Mouse (Mus musculus) heart, postnatal 36 days (tissue): ENCODE measurements around the gene Pus3. TPM values are rescaled to one million over a fixed set of nuclear protein-coding genes. Genes with fewer than 3 reads are reported as not detected.

ENCODE experiments used
- DNase-seq, 2 experiments: peaks; one replicate each; pipeline ENCODE4 v3.0.0; 2021 to 2022
- intact Hi-C: fragments of 180-260 bp; cut with DNase I; formaldehyde crosslinking; loops from one replicate; pipeline ENCODE4 v1.15.1; 2025
- total RNA-seq, 2 experiments: library from RNA; stranded (reverse); gene quantifications; 2 replicates each; pipeline ENCODE4 v1.2.3; 2021

Gene Pus3
- total RNA-seq, 2 experiments from 2014 or later = 6.6 to 6.7 TPM

DNA sequence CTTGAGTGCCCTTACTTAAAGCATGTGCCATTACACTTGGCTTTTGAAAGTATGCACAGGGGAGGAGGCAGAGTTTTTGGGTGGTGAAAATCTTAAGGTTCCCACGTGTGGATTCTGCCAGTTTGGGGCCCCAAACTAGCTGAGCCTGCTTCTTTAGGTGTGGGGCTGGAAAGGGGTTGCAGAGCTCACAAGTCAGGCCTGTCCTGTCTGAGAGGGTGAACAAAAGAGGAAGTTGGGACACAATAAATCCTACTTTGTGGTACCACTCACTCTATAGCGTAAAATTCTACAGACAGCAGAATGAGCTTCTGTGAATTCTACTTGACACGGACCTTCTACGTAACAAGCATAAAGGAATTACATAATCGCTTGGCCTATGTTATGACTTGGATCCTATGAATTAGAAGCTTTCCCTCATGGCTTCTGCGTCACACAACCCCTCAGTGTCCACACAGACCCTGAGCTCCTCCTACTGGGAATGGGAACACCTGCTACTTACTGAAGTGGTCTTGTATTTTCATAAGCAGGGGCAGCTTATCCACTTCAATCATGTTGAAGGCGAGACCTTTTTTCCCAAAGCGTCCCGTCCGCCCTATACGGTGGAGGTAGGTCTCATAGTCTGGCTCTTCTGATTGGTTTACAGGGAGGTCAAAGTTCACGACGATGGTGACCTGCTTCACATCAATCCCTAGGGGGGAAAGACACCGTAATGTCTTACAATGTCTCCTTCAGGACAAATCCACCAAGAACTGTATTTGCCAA, 15.1 kb upstream of the Pus3 start:
- intact Hi-C loops = loop anchor here (5.0 kb wide), 1 partner anchor 511 kb away; no protein-coding TSS in a partner anchor

DNA sequence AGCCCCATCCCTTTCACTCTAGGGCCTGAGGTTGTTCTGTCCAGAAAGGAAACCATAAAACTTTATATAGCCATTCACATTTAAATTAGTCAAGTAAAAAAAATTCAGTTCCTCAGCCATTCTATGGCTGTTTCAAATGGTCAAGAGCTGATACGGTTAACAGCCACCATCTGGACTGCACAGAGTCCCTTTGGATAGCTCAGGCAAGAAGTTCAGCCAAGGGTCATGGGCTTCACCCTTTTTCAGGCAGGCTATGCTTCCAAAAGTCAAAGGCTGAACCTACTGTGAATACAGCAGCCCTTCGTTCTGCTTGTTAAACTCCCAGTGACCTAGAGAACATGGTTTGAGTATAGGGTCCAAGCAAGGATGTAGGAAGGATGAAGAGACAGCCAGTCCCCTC, 13.7 kb upstream of the Pus3 start:
- no peak for DNase-seq
- intact Hi-C loops = loop anchor here (5.0 kb wide), 1 partner anchor 512 kb away; no protein-coding TSS in a partner anchor

More for the DNA sequence above, 15.1 kb upstream of the Pus3 start:
- DNase-seq = no peak

DNA sequence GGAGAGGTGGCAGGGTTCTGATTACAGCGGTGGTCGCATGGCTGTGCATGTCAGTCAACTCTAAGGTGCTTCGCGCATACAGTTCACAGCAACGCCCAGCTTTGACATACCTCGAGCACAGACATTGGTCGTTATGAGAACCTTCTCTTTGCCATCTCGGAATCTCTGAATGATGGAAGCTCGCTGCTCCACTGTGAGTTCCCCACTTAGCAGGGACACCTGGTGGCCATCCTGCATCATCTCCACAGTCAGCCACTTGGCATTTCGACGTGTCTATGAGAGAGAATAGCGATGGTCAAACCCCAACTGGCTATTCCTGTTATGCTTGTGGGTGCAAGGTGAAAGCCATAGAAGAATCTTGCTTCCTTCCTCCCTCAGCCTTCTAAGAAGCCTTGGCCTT, 12.7 kb upstream of the Pus3 start:
- DNase-seq = no peak

DNA sequence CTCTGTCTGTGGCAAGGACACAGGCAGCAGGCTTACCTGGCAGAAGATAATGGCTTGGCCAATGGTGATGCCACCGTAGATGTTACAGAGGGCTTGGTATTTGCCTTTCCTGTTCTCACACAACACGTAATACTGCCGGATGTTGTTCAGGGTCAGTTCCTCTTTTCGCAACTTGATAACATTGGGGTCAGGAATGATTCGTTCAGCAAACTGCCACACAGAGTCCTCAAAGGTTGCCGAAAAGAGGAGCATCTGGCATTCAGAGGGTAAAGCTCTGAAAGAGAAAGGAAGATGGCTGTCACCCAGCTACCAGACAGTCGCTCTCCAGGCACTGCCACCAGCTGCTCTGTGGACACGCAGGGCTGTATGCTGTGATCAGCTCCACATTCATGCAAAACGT, 11.7 kb upstream of the Pus3 start:
- no peak for DNase-seq
- intact Hi-C loops = no loop called here

More for the DNA sequence above, 12.7 kb upstream of the Pus3 start:
- intact Hi-C loops = no loop called here

DNA sequence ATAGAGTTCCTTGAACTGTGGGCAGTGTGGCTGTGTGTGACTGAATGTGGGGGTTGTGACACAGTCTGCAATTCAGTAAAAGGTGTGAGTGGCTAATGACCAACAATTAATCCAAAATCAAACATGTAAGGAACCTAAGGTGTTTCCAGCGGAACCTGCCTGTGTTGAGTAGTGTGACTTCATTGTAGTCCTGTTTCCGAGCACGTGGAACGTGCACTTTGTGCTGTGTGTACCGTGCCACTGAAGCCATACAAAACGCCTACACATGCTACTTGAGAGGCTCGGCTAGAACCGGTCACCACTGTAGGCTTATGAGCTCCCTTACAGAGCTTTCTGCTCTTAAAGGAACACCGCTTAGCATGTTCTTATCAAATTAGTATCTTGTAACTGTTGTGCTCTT, 9.9 kb upstream of the Pus3 start:
- intact Hi-C loops = no loop called here
- DNase-seq = no peak

DNA sequence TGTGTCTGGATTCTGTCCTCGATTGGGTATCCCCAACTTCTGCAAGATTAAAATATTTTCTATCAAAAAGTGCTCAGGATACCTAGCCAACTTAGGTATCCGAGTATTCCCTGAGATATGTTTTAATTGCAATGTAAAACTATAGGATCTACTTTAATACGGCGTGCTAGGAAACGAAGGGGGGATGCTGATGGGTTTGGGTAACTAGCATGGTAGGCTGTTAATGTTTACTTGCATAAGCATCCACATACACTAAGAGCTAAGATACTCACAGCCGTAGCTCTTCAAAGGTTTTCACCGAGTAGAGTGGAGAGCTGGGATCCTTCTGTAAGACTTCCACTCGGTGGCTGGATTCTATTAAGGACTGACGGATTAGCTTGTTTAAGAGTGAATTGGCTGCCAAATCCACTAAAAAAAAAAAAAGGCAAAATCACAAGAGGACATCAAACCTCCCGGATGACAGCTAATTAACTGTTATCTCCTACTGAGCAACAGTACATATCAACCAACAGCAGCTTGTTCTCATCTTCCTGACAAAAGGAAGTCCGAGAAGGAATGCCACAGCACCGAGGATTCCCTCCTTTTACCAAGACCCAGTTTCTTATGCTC, 1.8 kb upstream of the Pus3 start:
- no peak for DNase-seq
- intact Hi-C loops = no loop called here

DNA sequence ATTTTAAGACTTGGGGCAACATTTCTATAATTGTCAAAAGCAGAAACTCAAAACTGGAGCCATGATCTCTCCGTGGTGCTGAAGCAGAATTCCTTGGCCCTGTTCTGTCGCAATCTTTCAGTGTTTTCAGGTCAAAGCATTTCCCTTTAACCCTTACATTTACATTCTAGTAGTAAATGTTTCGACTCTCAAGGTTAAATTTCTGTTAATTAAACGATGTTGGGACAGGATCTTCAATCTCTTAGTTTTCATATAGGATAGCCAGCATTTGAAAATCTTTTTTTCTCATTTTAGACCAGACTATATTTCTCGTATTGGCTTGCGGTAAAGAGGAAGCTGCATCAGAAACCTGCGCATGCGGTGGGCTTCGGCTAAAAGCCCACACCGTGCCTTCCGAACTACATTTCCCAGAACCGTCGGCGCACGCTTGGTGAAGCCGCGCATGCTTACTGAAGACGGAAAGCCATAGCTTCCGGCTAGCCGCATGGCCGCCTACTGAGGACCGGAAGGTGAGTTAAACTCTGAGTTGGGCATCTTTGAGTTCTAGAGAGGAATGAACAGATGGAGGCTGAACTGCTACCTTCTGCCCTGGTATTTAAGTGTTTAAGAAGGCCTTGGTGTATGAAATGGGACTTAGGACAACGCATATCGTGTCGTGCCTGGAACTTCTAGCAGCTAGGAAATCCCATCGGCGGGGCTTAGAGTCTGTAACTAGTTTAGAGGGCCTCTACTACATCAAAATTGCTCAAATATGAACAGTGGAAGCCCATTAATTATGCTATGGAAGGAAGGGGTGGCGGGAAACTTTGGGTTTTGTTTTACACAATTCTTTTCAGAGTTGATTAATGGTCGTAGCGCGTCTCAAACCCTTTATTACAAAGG, 855 bp downstream of the Pus3 start:
- intact Hi-C loops = no loop called here

DNA sequence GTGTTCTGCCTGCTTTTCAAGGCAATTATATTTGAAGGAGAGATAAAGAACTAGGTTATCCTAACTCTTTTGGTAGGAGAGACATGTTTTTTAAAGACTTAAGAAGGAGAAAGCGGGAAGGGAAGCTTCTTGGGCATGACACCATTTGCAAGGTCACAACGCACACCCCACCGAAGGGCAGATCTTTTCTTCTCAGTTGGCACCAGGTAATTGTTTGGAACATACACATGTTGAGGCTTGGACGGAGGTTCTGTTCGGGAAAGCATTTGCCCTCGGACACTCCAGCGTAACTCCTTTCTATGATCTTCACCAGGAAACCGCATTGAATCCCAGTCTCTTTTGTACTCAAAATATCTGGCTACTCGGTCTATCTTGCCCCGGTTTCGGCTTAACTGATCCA, 2.7 kb downstream of the Pus3 start:
- DNase-seq = no peak
- intact Hi-C loops = no loop called here

More for the DNA sequence above, 855 bp downstream of the Pus3 start:
- DNase-seq = peak; percentile 71 to 75

DNA sequence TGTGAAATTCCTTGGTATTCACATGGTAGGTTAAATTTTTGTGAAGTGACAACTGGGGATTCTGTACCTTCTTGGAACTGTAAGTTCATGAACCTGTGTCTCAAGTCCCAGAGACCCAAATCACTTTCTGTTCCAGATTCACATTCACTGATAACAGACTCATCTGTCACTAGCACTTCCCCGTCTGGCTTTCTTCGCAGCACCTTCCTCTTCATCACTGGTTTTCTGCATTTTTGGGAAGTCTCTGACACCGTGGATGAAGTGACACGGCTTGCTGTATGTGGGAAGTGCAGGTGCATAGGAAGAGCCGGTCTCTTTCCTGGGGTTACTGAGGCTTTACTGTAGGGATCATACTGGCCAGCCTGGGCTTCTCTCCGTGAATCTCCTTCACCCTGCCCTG, 3.2 kb downstream of the Pus3 start:
- intact Hi-C loops = no loop called here
- no peak for DNase-seq

DNA sequence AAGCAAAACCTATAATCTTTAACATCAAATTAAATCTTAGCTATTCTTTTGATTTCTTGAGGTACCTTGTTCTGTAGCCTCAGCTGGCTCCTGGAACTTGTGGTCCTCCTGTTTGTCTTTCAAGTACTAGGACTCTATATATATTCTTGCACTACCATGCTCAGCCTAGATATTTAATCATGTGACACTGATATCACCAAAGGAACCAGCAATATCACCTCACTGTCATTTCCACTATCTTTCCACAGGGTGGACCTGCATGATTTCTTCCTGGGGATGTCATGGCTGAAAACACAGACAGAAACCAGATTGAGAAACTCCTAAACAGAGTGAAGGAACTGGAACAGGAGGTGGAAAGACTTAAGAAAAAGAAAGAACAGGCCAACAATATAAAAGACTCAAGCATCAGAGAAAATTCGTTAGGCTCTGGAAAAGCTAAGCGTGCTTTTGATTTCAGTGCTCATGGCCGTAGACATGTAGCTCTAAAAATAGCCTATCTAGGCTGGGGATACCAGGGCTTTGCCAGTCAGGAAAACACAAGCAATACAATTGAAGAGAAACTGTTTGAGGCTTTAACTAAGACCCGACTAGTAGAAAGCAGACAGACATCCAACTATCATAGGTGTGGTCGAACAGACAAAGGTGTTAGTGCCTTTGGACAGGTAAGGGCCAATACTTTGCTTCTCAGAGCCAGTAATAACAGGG, 6.3 kb downstream of the Pus3 start:
- no peak for DNase-seq
- intact Hi-C loops = no loop called here

DNA sequence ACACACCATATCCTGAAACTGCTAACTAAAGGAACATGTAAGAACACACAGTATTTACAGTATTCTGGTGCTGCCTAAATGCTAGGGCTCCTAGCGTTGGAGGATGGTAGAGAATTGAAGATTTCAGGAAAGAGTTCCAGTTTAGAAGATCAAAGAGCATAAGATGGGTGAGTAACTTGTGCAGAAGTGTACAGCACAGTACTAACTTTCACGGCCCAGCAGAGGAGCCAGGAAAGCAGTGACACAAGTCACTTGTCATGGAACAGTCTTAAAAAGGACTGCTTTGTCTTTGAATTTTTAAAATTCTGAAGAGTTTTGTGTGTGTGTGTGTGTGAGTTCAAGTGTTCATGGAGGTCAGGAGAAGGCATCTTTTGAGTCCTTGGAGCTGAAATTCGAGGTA, 9.6 kb downstream of the Pus3 start:
- intact Hi-C loops = no loop called here
- DNase-seq = no peak

DNA sequence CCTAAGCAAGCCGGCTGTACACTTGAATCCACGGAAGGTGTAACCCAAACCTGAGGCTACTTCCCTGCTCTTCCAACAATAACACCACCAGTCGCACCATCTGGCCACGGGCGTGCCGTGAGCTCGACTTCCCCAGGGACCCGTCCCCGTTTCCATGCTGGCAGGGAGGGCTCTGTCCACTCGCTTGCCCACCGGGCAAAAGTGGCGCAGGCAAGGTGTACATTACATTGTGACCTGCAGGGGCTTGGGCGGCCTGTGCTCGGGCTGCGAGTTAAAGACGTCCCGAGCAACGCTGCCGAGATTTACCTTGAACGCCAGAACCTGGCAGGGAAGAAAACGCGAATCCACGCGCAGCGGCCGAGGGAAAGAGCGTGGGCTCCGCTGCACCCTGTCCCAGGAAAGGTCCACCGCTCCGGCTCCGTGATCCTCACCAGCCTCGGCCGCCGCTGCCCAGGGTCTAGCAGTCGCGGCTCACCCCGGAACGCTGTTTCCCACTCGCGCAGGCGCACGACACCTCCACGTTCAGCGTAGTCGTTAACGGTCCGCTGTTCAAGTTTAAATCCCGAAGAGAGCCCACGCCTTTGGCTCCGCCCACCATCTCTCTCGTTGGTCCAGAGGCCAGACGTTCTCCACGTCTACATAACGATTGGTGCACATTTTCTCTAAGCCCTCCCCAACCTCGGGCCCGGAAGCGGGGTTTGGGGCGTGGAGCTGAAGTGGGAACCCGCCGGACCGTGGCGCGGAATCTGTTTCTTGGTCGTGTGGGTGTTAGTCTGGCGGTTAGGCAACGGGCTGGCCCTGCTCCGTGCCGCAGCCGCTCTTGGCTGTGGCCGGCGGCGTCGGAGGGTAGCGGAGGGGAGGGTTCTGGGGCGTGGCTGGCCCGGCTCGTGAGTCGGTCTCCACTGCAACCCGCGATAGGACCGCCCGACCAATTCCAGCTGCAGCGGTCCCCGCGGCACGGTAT, 11.5 kb downstream of the Pus3 start, which contains the start of the genes Pate2 and Hyls1:
Gene Pate2, plus strand, starts transcription at position 714 of the 964 bp plus-strand sequence.
Gene Hyls1, minus strand, starts transcription at position 828 of the 964 bp plus-strand sequence.
- intact Hi-C loops = no loop called here
- peak; percentile 88 to 93 for DNase-seq

DNA sequence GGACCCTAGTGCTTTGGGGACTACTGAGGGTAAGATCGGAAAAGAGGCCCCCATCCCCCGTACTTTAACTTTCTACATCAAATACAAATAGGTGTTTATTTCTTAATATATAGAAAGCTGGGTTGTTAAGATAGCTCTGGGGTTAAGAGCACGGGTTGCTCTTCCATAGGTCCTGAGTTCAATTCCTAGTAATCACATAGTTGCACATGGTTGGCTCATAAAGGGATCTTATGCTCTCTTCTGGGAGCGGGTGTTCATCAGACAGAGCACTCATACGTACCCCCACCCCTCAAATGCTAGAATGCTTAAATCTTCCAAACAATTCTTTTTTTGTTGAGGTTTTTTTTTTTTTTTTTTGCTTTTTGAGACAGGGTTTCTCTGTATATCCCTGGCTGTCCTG, 12.3 kb downstream of the Pus3 start:
- no peak for DNase-seq
- intact Hi-C loops = no loop called here

DNA sequence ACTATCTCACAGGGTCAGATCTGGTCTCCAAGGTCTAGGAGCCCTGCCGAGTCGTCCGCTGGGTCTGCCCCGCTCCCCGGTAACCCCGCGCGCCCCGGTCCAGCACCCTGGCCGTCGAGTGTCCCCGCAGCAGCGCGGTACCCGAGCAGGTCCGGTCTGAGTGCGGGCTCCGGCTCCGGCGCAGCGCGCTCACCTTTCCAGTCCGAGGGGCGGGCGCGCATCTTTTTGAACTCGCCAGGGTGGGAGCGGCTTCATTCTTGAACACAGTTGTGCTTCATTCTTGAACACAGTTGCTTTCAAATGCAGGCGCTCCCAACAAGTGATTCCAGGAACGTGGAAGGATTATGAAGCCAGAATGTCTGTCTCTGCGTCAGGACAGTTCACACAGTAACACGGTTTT, 16.0 kb downstream of the Pus3 start:
- intact Hi-C loops = no loop called here

DNA sequence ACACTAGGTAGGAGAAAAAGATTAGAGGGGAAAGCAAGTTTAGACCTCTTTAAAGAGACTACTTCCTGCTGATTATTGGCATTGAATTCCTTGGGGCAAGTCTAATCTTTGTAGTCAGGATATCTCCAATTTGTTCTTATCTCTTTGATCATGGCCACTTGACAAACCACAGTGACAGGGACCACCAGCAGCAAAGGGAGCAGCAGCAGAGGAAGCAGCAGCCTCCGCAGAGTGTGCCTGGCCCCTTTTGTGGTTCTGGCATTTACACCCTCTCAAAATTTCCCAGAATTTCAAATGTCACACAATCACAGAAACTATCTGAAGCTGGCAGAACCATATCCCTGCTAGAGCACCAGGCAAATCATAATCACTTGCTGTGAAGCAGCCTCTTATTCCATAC, 29.3 kb downstream of the Pus3 start:
- intact Hi-C loops = no loop called here
- DNase-seq = no peak

More for the DNA sequence above, 16.0 kb downstream of the Pus3 start:
- DNase-seq = no peak

DNA sequence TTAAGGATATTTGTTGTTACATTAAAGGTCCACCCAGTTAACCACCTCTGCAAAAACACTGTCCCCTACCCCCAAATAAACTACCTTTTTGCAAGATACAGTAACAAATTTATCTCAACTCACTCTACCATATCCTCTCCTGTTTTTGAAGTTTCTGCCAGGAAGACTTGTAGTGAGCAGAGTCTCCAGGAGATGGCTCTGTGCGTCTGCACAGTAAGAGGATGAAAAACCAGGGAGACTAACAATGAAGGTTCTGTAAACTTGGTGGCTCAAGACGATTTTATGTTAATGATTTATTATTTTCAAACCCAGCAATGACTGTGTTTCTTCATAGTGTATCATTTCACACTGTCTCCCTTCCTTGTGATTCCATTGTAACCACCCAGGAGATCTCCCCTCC, 34.5 kb downstream of the Pus3 start:
- no peak for DNase-seq
- intact Hi-C loops = loop anchor here (5.0 kb wide), 1 partner anchor 1094 kb away; no protein-coding TSS in a partner anchor

DNA sequence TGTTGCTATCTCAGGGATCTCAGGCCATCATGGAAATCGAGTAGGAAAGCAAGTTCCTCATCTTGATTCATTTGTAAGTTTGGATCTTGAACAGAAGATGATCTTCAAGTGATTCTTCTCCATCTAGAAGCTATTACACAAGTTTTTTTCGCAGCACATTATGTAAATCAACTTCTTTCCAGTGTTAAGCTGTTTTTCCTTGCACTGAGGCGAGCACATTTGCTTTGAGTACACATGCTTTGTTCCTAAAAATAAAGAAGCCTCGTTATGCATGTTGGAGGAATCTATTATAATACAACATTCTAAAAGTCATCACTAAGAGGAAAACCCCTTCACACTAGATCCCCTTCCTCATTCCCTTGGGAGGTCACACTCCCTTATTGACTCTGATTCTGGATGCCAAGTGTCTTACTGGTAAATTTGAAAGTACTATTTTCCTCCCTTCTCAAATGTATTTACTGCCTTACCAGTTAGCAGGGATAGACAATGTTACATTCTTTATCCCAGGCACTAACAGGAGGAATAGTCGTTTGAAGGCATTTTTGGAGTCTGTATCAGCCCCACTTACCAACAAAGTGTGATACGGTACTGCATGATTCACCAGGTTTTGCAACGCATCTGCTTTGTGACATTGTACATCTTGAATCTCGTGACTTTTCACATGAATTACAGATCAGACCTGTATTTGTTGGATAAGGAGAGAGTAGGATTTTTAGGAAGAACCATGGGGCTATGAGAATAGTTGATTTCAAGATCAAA, 49.4 kb downstream of the Pus3 start:
- intact Hi-C loops = no loop called here

DNA sequence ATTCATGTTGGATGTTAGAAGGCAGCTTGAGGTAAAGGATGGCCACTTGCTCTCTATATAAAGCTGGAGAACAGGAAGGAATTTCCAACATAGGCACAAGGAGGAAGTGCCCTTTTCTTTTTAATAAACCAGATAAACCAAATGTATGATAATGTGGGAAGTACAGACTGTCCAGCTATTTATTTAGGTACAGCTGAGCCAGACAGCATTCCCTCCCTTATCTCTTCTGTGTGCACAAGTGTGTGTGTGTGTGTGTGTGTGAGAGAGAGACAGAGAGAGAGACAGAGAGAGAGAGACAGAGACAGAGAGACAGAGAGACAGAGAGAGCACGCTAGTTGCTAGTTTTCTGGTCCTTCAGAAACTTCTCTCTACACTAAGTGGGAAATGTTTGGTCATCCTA, 53.4 kb downstream of the Pus3 start, which contains the start of gene Pate4:
Gene Pate4, minus strand, starts transcription at position 101 of the 400 bp plus-strand sequence.
- no peak for DNase-seq
- intact Hi-C loops = no loop called here

More for the DNA sequence above, 49.4 kb downstream of the Pus3 start:
- no peak for DNase-seq
